Mouse (Mus musculus): ENCODE results near the gene Gm49358. TPM values are rescaled to one million over a fixed set of nuclear protein-coding genes. Genes with fewer than 3 reads are reported as not detected.

Gene Gm49358
- polyA plus RNA-seq, 1 experiment from 2014 or later = not detected

- Histone ChIP-seq H3K4me1 (replicated peaks) (peaks cover 10% of the 10 kb centered on the region), H3K36me3 (peaks cover 46% of the 10 kb centered on the region), H3K9ac (no peak overlapping the region), H3K27ac (no peak overlapping the region), H3K4me3 (no peak overlapping the region), H3K4me2 (no peak overlapping the region), H3K27me3 (peaks cover 11% of the 10 kb centered on the region; the same call in 1 of the 2 replicates), H3K9me3 (no peaks in the 10 kb centered on the region)
- ATAC-seq (ENCODE audit: low FRiP score) = no peak
- WGBS = 52% methylated on average over 14 of the region's 14 CpGs
These were observed 61.1 kb downstream of the Gm49358 start for GRCm38 (mm10) chr10:86824871-86825270.

GRCm38 (mm10) chr10:86825871-86826522, 62.2 kb downstream of the Gm49358 start:
- Histone ChIP-seq H3K27me3 (peaks cover 9% of the 10 kb centered on the region; the same call in 1 of the 2 replicates), H3K9ac (no peak overlapping the region), H3K4me1 (replicated peaks) (0 out of 2 replicates have a peak, but pooled peaks cover 2% of the 10 kb centered on the region), H3K4me2 (no peak overlapping the region), H3K9me3 (no peaks in the 10 kb centered on the region), H3K36me3 (peaks cover 40% of the 10 kb centered on the region), H3K27ac (no peak overlapping the region), H3K4me3 (no peak overlapping the region)
- no peak for ATAC-seq (ENCODE audit: low FRiP score)
- WGBS = 94% methylated on average over 10 of the region's 10 CpGs

- Histone ChIP-seq H3K4me3 (no peak overlapping the region), H3K9me3 (no peaks in the 10 kb centered on the region), H3K36me3 (peaks cover 39% of the 10 kb centered on the region), H3K27me3 (0 out of 2 replicates have a peak, but pooled peaks cover 1% of the 10 kb centered on the region), H3K4me1 (replicated peaks) (0 out of 2 replicates have a peak, but pooled peaks cover 2% of the 10 kb centered on the region), H3K4me2 (no peak overlapping the region), H3K27ac (no peak overlapping the region), H3K9ac (no peak overlapping the region)
- ATAC-seq (ENCODE audit: low FRiP score) = no peak
- 84% methylated on average over 3 of the region's 3 CpGs for WGBS
These were observed 63.2 kb downstream of the Gm49358 start for GRCm38 (mm10) chr10:86826929-86827328.

GRCm38 (mm10) chr10:86828221-86829135, 64.7 kb downstream of the Gm49358 start:
- WGBS = 87% methylated on average over 15 of the region's 15 CpGs
- H3K36me3 ChIP-seq = peaks cover 43% of the 10 kb centered on the region
- H3K27me3 ChIP-seq = no peaks in the 10 kb centered on the region

GRCm38 (mm10) chr10:86829515-86829914, 65.7 kb downstream of the Gm49358 start:
- H3K4me1 ChIP-seq (replicated peaks) = 0 out of 2 replicates have a peak, but pooled peaks cover 2% of the 10 kb centered on the region
- H3K27me3 ChIP-seq = no peaks in the 10 kb centered on the region
- H3K4me3 ChIP-seq = no peak overlapping the region
- 92% methylated on average over 2 of the region's 2 CpGs for WGBS
- no peak for ATAC-seq (ENCODE audit: low FRiP score)
- no peak overlapping the region for H3K9ac ChIP-seq
- H3K4me2 ChIP-seq = no peak overlapping the region
- H3K36me3 ChIP-seq = peaks cover 48% of the 10 kb centered on the region
- no peak overlapping the region for H3K27ac ChIP-seq
- H3K9me3 ChIP-seq = no peaks in the 10 kb centered on the region

More at GRCm38 (mm10) chr10:86828221-86829135, 64.7 kb downstream of the Gm49358 start:
- 0 out of 2 replicates have a peak, but pooled peaks cover 2% of the 10 kb centered on the region for H3K4me1 ChIP-seq (replicated peaks)
- no peak overlapping the region for H3K9ac ChIP-seq
- no peak overlapping the region for H3K4me3 ChIP-seq
- no peak for ATAC-seq (ENCODE audit: low FRiP score)
- H3K9me3 ChIP-seq = no peaks in the 10 kb centered on the region
- no peak overlapping the region for H3K4me2 ChIP-seq
- no peak overlapping the region for H3K27ac ChIP-seq

- Histone ChIP-seq H3K27me3 (no peaks in the 10 kb centered on the region), H3K9me3 (no peaks in the 10 kb centered on the region), H3K4me1 (replicated peaks) (no peaks in the 10 kb centered on the region), H3K36me3 (peaks cover 19% of the 10 kb centered on the region), H3K4me3 (no peak overlapping the region), H3K9ac (no peak overlapping the region), H3K4me2 (no peak overlapping the region), H3K27ac (no peak overlapping the region)
- 84% methylated on average over 4 of the region's 4 CpGs for WGBS
- no peak for ATAC-seq (ENCODE audit: low FRiP score)
These were observed 73.0 kb downstream of the Gm49358 start for GRCm38 (mm10) chr10:86836784-86837183.

- WGBS = 88% methylated on average over 6 of the region's 6 CpGs
- ATAC-seq (ENCODE audit: low FRiP score) = no peak
These were observed 75.1 kb downstream of the Gm49358 start for GRCm38 (mm10) chr10:86838827-86839226.

GRCm38 (mm10) chr10:86842659-86843058, 78.9 kb downstream of the Gm49358 start:
- H3K4me2 ChIP-seq = no peak overlapping the region
- H3K27ac ChIP-seq = no peak overlapping the region
- 90% methylated on average over 5 of the region's 5 CpGs for WGBS
- H3K9me3 ChIP-seq = no peaks in the 10 kb centered on the region
- no peak for ATAC-seq (ENCODE audit: low FRiP score)
- H3K4me1 ChIP-seq (replicated peaks) = no peaks in the 10 kb centered on the region
- no peaks in the 10 kb centered on the region for H3K36me3 ChIP-seq
- H3K4me3 ChIP-seq = no peak overlapping the region
- H3K27me3 ChIP-seq = no peaks in the 10 kb centered on the region
- no peak overlapping the region for H3K9ac ChIP-seq

More at GRCm38 (mm10) chr10:86838827-86839226, 75.1 kb downstream of the Gm49358 start:
- H3K27me3 ChIP-seq = no peaks in the 10 kb centered on the region
- H3K27ac ChIP-seq = no peak overlapping the region
- no peak overlapping the region for H3K4me3 ChIP-seq
- H3K9ac ChIP-seq = no peak overlapping the region
- no peaks in the 10 kb centered on the region for H3K4me1 ChIP-seq (replicated peaks)
- H3K9me3 ChIP-seq = no peaks in the 10 kb centered on the region
- no peak overlapping the region for H3K4me2 ChIP-seq
- peaks cover 14% of the 10 kb centered on the region for H3K36me3 ChIP-seq

GRCm38 (mm10) chr10:86846926-86847467, 83.2 kb downstream of the Gm49358 start:
- H3K9me3 ChIP-seq = no peaks in the 10 kb centered on the region
- peaks cover 4% of the 10 kb centered on the region; the same call in 1 of the 2 replicates for H3K4me1 ChIP-seq (replicated peaks)
- WGBS = 87% methylated on average over 9 of the region's 9 CpGs
- no peak overlapping the region for H3K27ac ChIP-seq
- no peaks in the 10 kb centered on the region for H3K36me3 ChIP-seq
- no peak overlapping the region for H3K4me2 ChIP-seq
- H3K9ac ChIP-seq = no peak overlapping the region
- H3K4me3 ChIP-seq = no peak overlapping the region
- H3K27me3 ChIP-seq = no peaks in the 10 kb centered on the region
- no peak for ATAC-seq (ENCODE audit: low FRiP score)

- Histone ChIP-seq H3K27me3 (no peaks in the 10 kb centered on the region), H3K36me3 (no peaks in the 10 kb centered on the region), H3K9ac (no peak overlapping the region), H3K4me2 (no peak overlapping the region), H3K4me3 (no peak overlapping the region), H3K4me1 (replicated peaks) (peaks cover 4% of the 10 kb centered on the region; the same call in 1 of the 2 replicates), H3K9me3 (no peaks in the 10 kb centered on the region), H3K27ac (no peak overlapping the region)
- 86% methylated on average over 4 of the region's 4 CpGs for WGBS
- ATAC-seq (ENCODE audit: low FRiP score) = no peak
These were observed 85.3 kb downstream of the Gm49358 start for GRCm38 (mm10) chr10:86849087-86849486.

GRCm38 (mm10) chr10:86849508-86849907, 85.7 kb downstream of the Gm49358 start:
- H3K27ac ChIP-seq = no peak overlapping the region
- H3K27me3 ChIP-seq = no peaks in the 10 kb centered on the region
- no peak for ATAC-seq (ENCODE audit: low FRiP score)
- H3K4me2 ChIP-seq = no peak overlapping the region
- no peak overlapping the region for H3K9ac ChIP-seq
- 83% methylated on average over 4 of the region's 4 CpGs for WGBS
- no peaks in the 10 kb centered on the region for H3K9me3 ChIP-seq
- no peaks in the 10 kb centered on the region for H3K36me3 ChIP-seq
- no peak overlapping the region for H3K4me3 ChIP-seq
- peaks cover 4% of the 10 kb centered on the region; the same call in 1 of the 2 replicates for H3K4me1 ChIP-seq (replicated peaks)

- peaks cover 4% of the 10 kb centered on the region; the same call in 1 of the 2 replicates for H3K4me1 ChIP-seq (replicated peaks)
- no peak overlapping the region for H3K27ac ChIP-seq
- H3K9ac ChIP-seq = no peak overlapping the region
- no peaks in the 10 kb centered on the region for H3K36me3 ChIP-seq
- ATAC-seq (ENCODE audit: low FRiP score) = peak; percentile 46; the same call in 1 of the 2 replicates
- H3K4me2 ChIP-seq = no peak overlapping the region
- no peak overlapping the region for H3K4me3 ChIP-seq
- H3K9me3 ChIP-seq = no peaks in the 10 kb centered on the region
- H3K27me3 ChIP-seq = no peaks in the 10 kb centered on the region
- 86% methylated on average over 6 of the region's 6 CpGs for WGBS
These were observed 88.4 kb downstream of the Gm49358 start for GRCm38 (mm10) chr10:86852160-86852559.
